Mouse (Mus musculus): ENCODE data around the gene Camp. TPM values are rescaled to one million over a fixed set of nuclear protein-coding genes. Genes with fewer than 3 reads are reported as not detected.
A peak's percentile ranks its signal among the peaks of the same experiment; 100 is the strongest.
"Not testable (repeated sequence)": the region's sequence is repeated elsewhere in the genome, so short reads cannot be mapped to it uniquely, and the experiment has no call there.

Camp gene
- total and polyA plus RNA-seq, 2 experiments from 2014 or later: 0.89 to 8.4 TPM

- Histone ChIP-seq H3K27ac (ENCODE audit: low read depth) (no peak within 1 kb of the TSS), H3K9me3 (replicated peaks; ENCODE audit: control insufficient read depth, low read length) (no peaks in the 10 kb centered on the region), H3K4me1 (ENCODE audit: control insufficient read depth, insufficient read depth) (peaks cover 5% of the 10 kb centered on the region; the same call in 1 of the 2 replicates), H3K27me3 (ENCODE audit: control insufficient read depth, insufficient read depth, low read length) (no peaks in the 10 kb centered on the region), H3K4me2 (ENCODE audit: low read depth, low read length) (no peak within 1 kb of the TSS), H3K36me3 (replicated peaks; ENCODE audit: control insufficient read depth, insufficient read depth, low read length) (no peaks in the 10 kb centered on the region), H3K9ac (replicated peaks; ENCODE audit: low read depth, low read length) (no peak within 1 kb of the TSS), H3K4me3 (ENCODE audit: low read depth, low read length) (no peak within 1 kb of the TSS)
- DNase-seq (ENCODE audit: low spot score) (no peak), ATAC-seq (ENCODE audit: insufficient read depth, low read depth) (no peak)
- 71% methylated on average over 1 of the region's 1 CpGs for WGBS
- no peak for TF ChIP-seq EP300 (IDR thresholded peaks at IDR 0.05; ENCODE audit: low read depth)
- no peak for TF ChIP-seq CTCF (IDR thresholded peaks at IDR 0.05; ENCODE audit: low read depth)
Measured at GRCm38 (mm10) chr9:109811980-109812379, 37.4 kb downstream of the Camp start, which contains the start of gene Spink8. Spink8 (plus strand) TSS chr9:109812280.

GRCm38 (mm10) chr9:109807898-109808297 lies 41.5 kb downstream of the Camp start:
- Histone ChIP-seq H3K9ac (replicated peaks; ENCODE audit: low read depth, low read length) (no peak overlapping the region), H3K4me3 (ENCODE audit: low read depth, low read length) (no peak overlapping the region), H3K36me3 (replicated peaks; ENCODE audit: control insufficient read depth, insufficient read depth, low read length) (no peaks in the 10 kb centered on the region), H3K27me3 (ENCODE audit: control insufficient read depth, insufficient read depth, low read length) (no peaks in the 10 kb centered on the region), H3K27ac (ENCODE audit: low read depth) (no peak overlapping the region), H3K4me1 (ENCODE audit: control insufficient read depth, insufficient read depth) (no peaks in the 10 kb centered on the region), H3K9me3 (replicated peaks; ENCODE audit: control insufficient read depth, low read length) (no peaks in the 10 kb centered on the region), H3K4me2 (ENCODE audit: low read depth, low read length) (no peak overlapping the region)
- ATAC-seq (ENCODE audit: insufficient read depth, low read depth) (no peak), DNase-seq (ENCODE audit: low spot score) (no peak)
- 46% methylated on average over 3 of the region's 3 CpGs for WGBS
- TF ChIP-seq CTCF (IDR thresholded peaks at IDR 0.05; ENCODE audit: low read depth) (no peak), EP300 (IDR thresholded peaks at IDR 0.05; ENCODE audit: low read depth) (no peak)

- 76% methylated on average over 2 of the region's 2 CpGs for WGBS
- no peak overlapping the region for H3K27ac ChIP-seq (ENCODE audit: low read depth)
Measured at GRCm38 (mm10) chr9:109806695-109807293, 42.6 kb downstream of the Camp start.

GRCm38 (mm10) chr9:109806260-109806659 lies 43.2 kb downstream of the Camp start:
- Histone ChIP-seq H3K4me1 (ENCODE audit: control insufficient read depth, insufficient read depth) (no peaks in the 10 kb centered on the region), H3K4me3 (ENCODE audit: low read depth, low read length) (no peak overlapping the region), H3K9me3 (replicated peaks; ENCODE audit: control insufficient read depth, low read length) (no peaks in the 10 kb centered on the region), H3K27ac (ENCODE audit: low read depth) (no peak overlapping the region), H3K27me3 (ENCODE audit: control insufficient read depth, insufficient read depth, low read length) (no peaks in the 10 kb centered on the region), H3K4me2 (ENCODE audit: low read depth, low read length) (no peak overlapping the region), H3K9ac (replicated peaks; ENCODE audit: low read depth, low read length) (no peak overlapping the region), H3K36me3 (replicated peaks; ENCODE audit: control insufficient read depth, insufficient read depth, low read length) (no peaks in the 10 kb centered on the region)
- ATAC-seq (ENCODE audit: insufficient read depth, low read depth): no peak
- 47% methylated on average over 1 of the region's 1 CpGs for WGBS
- TF ChIP-seq EP300 (IDR thresholded peaks at IDR 0.05; ENCODE audit: low read depth) (no peak), CTCF (IDR thresholded peaks at IDR 0.05; ENCODE audit: low read depth) (no peak)
- no peak for DNase-seq (ENCODE audit: low spot score)

More at GRCm38 (mm10) chr9:109806695-109807293, 42.6 kb downstream of the Camp start:
- DNase-seq (ENCODE audit: low spot score) (no peak), ATAC-seq (ENCODE audit: insufficient read depth, low read depth) (no peak)
- Histone ChIP-seq H3K36me3 (replicated peaks; ENCODE audit: control insufficient read depth, insufficient read depth, low read length) (no peaks in the 10 kb centered on the region), H3K4me3 (ENCODE audit: low read depth, low read length) (no peak overlapping the region), H3K9ac (replicated peaks; ENCODE audit: low read depth, low read length) (no peak overlapping the region), H3K9me3 (replicated peaks; ENCODE audit: control insufficient read depth, low read length) (no peaks in the 10 kb centered on the region), H3K27me3 (ENCODE audit: control insufficient read depth, insufficient read depth, low read length) (no peaks in the 10 kb centered on the region), H3K4me1 (ENCODE audit: control insufficient read depth, insufficient read depth) (no peaks in the 10 kb centered on the region), H3K4me2 (ENCODE audit: low read depth, low read length) (no peak overlapping the region)
- TF ChIP-seq CTCF (IDR thresholded peaks at IDR 0.05; ENCODE audit: low read depth) (no peak), EP300 (IDR thresholded peaks at IDR 0.05; ENCODE audit: low read depth) (no peak)

- H3K27me3 ChIP-seq (ENCODE audit: control insufficient read depth, insufficient read depth, low read length); H3K27ac ChIP-seq (ENCODE audit: low read depth); DNase-seq (ENCODE audit: low spot score); H3K9me3 ChIP-seq (replicated peaks; ENCODE audit: control insufficient read depth, low read length); ATAC-seq (ENCODE audit: insufficient read depth, low read depth); H3K4me1 ChIP-seq (ENCODE audit: control insufficient read depth, insufficient read depth); H3K4me3 ChIP-seq (ENCODE audit: low read depth, low read length); H3K9ac ChIP-seq (replicated peaks; ENCODE audit: low read depth, low read length); H3K4me2 ChIP-seq (ENCODE audit: low read depth, low read length); H3K36me3 ChIP-seq (replicated peaks; ENCODE audit: control insufficient read depth, insufficient read depth, low read length): not testable (repeated sequence)
- WGBS: 74% methylated on average over 2 of the region's 2 CpGs
Measured at GRCm38 (mm10) chr9:109805596-109805995, 43.8 kb downstream of the Camp start.

GRCm38 (mm10) chr9:109798051-109798450 lies 51.4 kb downstream of the Camp start:
- Histone ChIP-seq H3K4me2 (ENCODE audit: low read depth, low read length) (no peak overlapping the region), H3K4me1 (ENCODE audit: control insufficient read depth, insufficient read depth) (no peaks in the 10 kb centered on the region), H3K27me3 (ENCODE audit: control insufficient read depth, insufficient read depth, low read length) (no peaks in the 10 kb centered on the region), H3K9me3 (replicated peaks; ENCODE audit: control insufficient read depth, low read length) (no peaks in the 10 kb centered on the region), H3K27ac (ENCODE audit: low read depth) (no peak overlapping the region), H3K9ac (replicated peaks; ENCODE audit: low read depth, low read length) (no peak overlapping the region), H3K4me3 (ENCODE audit: low read depth, low read length) (no peak overlapping the region), H3K36me3 (replicated peaks; ENCODE audit: control insufficient read depth, insufficient read depth, low read length) (no peaks in the 10 kb centered on the region)
- TF ChIP-seq EP300 (IDR thresholded peaks at IDR 0.05; ENCODE audit: low read depth) (no peak), CTCF (IDR thresholded peaks at IDR 0.05; ENCODE audit: low read depth) (peak; percentile 47)
- no peak for DNase-seq (ENCODE audit: low spot score)
- no peak for ATAC-seq (ENCODE audit: insufficient read depth, low read depth)
- whole genome bisulfite sequencing: 81% methylated on average over 1 of the region's 1 CpGs

Small RNAs within 50 kb of the gene (microRNA-seq; reads per million reads assigned to microRNA genes)
- 0.54 reads per million for gene Mir7089

Other genes starting within 250 kb of the Camp start
- gene Fbxw24, start 223.6 kb downstream of the Camp start, total RNA-seq (2014; rRNA removed; ENCODE audit: low replicate concordance): not detected in 2 replicates
- not detected in 2 replicates for gene Fbxw24, start 223.6 kb downstream of the Camp start, polyA plus RNA-seq (2015; fragmentation: Nextera tagmentation; extraction: Ambion mirVana)
- not detected in 2 replicates for gene Fbxw25, start 185.0 kb downstream of the Camp start, total RNA-seq (2014; rRNA removed; ENCODE audit: low replicate concordance)
- not detected in 2 replicates for gene Fbxw25, start 185.0 kb downstream of the Camp start, polyA plus RNA-seq (2015; fragmentation: Nextera tagmentation; extraction: Ambion mirVana)
- not detected in 2 replicates for gene Fbxw18, start 146.9 kb downstream of the Camp start, total RNA-seq (2014; rRNA removed; ENCODE audit: low replicate concordance)
- gene Fbxw18, start 146.9 kb downstream of the Camp start, polyA plus RNA-seq (2015; fragmentation: Nextera tagmentation; extraction: Ambion mirVana): not detected in 2 replicates
- gene Fbxw26, start 103.5 kb downstream of the Camp start, total RNA-seq (2014; rRNA removed; ENCODE audit: low replicate concordance): not detected in 2 replicates
- not detected in 2 replicates for gene Fbxw26, start 103.5 kb downstream of the Camp start, polyA plus RNA-seq (2015; fragmentation: Nextera tagmentation; extraction: Ambion mirVana)
- gene Fbxw27, start 58.9 kb downstream of the Camp start, total RNA-seq (2014; rRNA removed; ENCODE audit: low replicate concordance): not detected in 2 replicates
- gene Fbxw27, start 58.9 kb downstream of the Camp start, polyA plus RNA-seq (2015; fragmentation: Nextera tagmentation; extraction: Ambion mirVana): not detected in 2 replicates
- gene Spink8, start 37.3 kb downstream of the Camp start, total RNA-seq (2014; rRNA removed; ENCODE audit: low replicate concordance): not detected in 2 replicates
- not detected in 2 replicates for gene Spink8, start 37.3 kb downstream of the Camp start, polyA plus RNA-seq (2015; fragmentation: Nextera tagmentation; extraction: Ambion mirVana)
- gene Nme6, start 16.9 kb downstream of the Camp start, total RNA-seq (2014; rRNA removed; ENCODE audit: low replicate concordance): 30.4 and 37.3 TPM in 2 replicates
- gene Nme6, start 16.9 kb downstream of the Camp start, polyA plus RNA-seq (2015; fragmentation: Nextera tagmentation; extraction: Ambion mirVana): 42.2 and 48.2 TPM in 2 replicates
- 7.7 and 14.3 TPM in 2 replicates for gene Cdc25a, start 26.0 kb upstream of the Camp start, total RNA-seq (2014; rRNA removed; ENCODE audit: low replicate concordance)
- 7.0 TPM in 2 replicates for gene Cdc25a, start 26.0 kb upstream of the Camp start, polyA plus RNA-seq (2015; fragmentation: Nextera tagmentation; extraction: Ambion mirVana)
- 145 and 172 TPM in 2 replicates for gene Map4, start 81.8 kb upstream of the Camp start, total RNA-seq (2014; rRNA removed; ENCODE audit: low replicate concordance)
- gene Map4, start 81.8 kb upstream of the Camp start, polyA plus RNA-seq (2015; fragmentation: Nextera tagmentation; extraction: Ambion mirVana): 50.6 and 54.2 TPM in 2 replicates